Mouse (Mus musculus): ENCODE data around the gene Gm21887. TPM values are rescaled to one million over a fixed set of nuclear protein-coding genes. Genes with fewer than 3 reads are reported as not detected.
"Not testable (repeated sequence)": the region's sequence is repeated elsewhere in the genome, so short reads cannot be mapped to it uniquely, and the experiment has no call there.

Gm21887 gene
- polyA plus RNA-seq, 1 experiment: 94.6 TPM

GRCm38 (mm10) chrX:170021205-170021604 is 11.7 kb downstream of the Gm21887 start:
- H3K27ac ChIP-seq (ENCODE audit: insufficient read depth, low read depth, low read length); H3K4me1 ChIP-seq (ENCODE audit: control insufficient read depth, insufficient read depth, low read length); H3K4me3 ChIP-seq (ENCODE audit: insufficient read depth, low read length): not testable (repeated sequence)
- TF ChIP-seq CTCF (IDR thresholded peaks at IDR 0.05; ENCODE audit: low read depth, low read length): peak; percentile 3; the same call in 1 of the 2 replicates

- H3K4me3 ChIP-seq (ENCODE audit: insufficient read depth, low read length); H3K27ac ChIP-seq (ENCODE audit: insufficient read depth, low read depth, low read length): not testable (repeated sequence)
- peak; percentile 96 for TF ChIP-seq CTCF (IDR thresholded peaks at IDR 0.05; ENCODE audit: low read depth, low read length)
Measured at GRCm38 (mm10) chrX:170021750-170022461, 12.4 kb downstream of the Gm21887 start.

More at GRCm38 (mm10) chrX:170021750-170022461, 12.4 kb downstream of the Gm21887 start:
- H3K4me1 ChIP-seq (ENCODE audit: control insufficient read depth, insufficient read depth, low read length): not testable (repeated sequence)

Other genes with a start within 250 kb of the Gm21887 start
- not detected in 2 replicates for gene 4933400A11Rik, start 230.0 kb upstream of the Gm21887 start, polyA plus RNA-seq (2012; ENCODE audit: insufficient read depth, insufficient read length, missing spikeins)

All from bone marrow macrophage, adult 2 months (primary cell).